18 mouse cellular contexts compared by ENCODE assay signal in the genomic region with DNA sequence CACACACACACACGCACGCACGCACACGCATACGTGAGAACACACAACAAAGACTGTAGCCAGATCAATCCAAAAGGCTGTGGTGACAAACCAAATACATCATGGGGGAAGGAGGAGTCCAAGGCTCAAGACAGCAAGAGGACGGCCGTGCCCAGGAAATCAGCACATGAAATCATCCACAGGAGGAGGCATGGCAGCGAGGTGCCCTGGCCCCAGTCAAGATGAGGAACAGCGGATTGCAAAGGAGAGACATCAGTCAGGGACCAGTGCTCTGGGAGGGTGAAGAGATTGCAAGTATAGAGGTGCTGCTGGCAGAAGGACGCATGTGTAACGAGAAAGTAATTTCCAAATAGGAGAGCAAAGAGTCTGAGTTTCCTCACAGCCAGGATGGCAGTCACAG.
"Had no signal": no experiment of that assay in that cellular context is flagged by ENCODE, and none has a peak within 500 bp of the region (broad histone marks: within the 10 kb centered on the region; RNA-seq: fewer than 3 reads in every experiment).

No protein-coding gene starts in this region.

- H3K9ac ChIP-seq: kidney, embryonic 15.5 days; liver, embryonic 15.5 days; neural tube, embryonic 13.5 days; stomach, embryonic 15.5 days had no signal

- ATAC-seq: lung, postnatal 0 days had no signal

- H3K36me3 ChIP-seq: liver, embryonic 15.5 days; stomach, embryonic 15.5 days had no signal

- H3K4me2 ChIP-seq: kidney, embryonic 15.5 days; liver, embryonic 11.5 days; liver, embryonic 15.5 days; neural tube, embryonic 13.5 days; stomach, embryonic 15.5 days had no signal

- H3K27ac ChIP-seq: kidney, embryonic 15.5 days; left cerebral cortex, adult 2 months; limb, embryonic 10.5 days; liver, embryonic 15.5 days; midbrain, embryonic 10.5 days; neural tube, embryonic 13.5 days; stomach, embryonic 15.5 days had no signal

- H3K4me3 ChIP-seq: kidney, embryonic 15.5 days; left cerebral cortex, adult 2 months; limb, embryonic 10.5 days; liver, embryonic 15.5 days; midbrain, embryonic 10.5 days; myocyte; neural tube, embryonic 13.5 days; stomach, embryonic 15.5 days had no signal

- DNase-seq: kidney, adult 18-20 months; kidney, postnatal 25 days; lung, adult 2 months; lung, postnatal 36 days; midbrain, embryonic 14.5 days; retina, postnatal 1 day; right cerebral cortex, postnatal 4 days; spleen, adult 18-20 months had no signal

- H3K9me3 ChIP-seq: kidney, embryonic 15.5 days; limb, embryonic 10.5 days; liver, embryonic 15.5 days; midbrain, embryonic 10.5 days; neural tube, embryonic 13.5 days; stomach, embryonic 15.5 days had no signal

- H3K27me3 ChIP-seq: kidney, embryonic 15.5 days; liver, embryonic 15.5 days; neural tube, embryonic 13.5 days; stomach, embryonic 15.5 days had no signal
